Mouse (Mus musculus) testis, adult 2 months (tissue): ENCODE data around the gene Grik1. TPM values are rescaled to one million over a fixed set of nuclear protein-coding genes. Genes with fewer than 3 reads are reported as not detected.

ENCODE experiments used
- H3K27ac ChIP-seq: fragments of 200-500 bp; 2 replicates; pipeline ENCODE4 v1.5.1; 2012; ENCODE audit warnings: low read depth, low read length; ENCODE audit not compliant: control insufficient read depth, insufficient read depth
- H3K27me3 ChIP-seq: fragments of 200-500 bp; 2 replicates; pipeline ENCODE4 v1.6.1; 2012; ENCODE audit warnings: mild to moderate bottlenecking, low read length, moderate library complexity; ENCODE audit not compliant: control insufficient read depth, insufficient read depth
- H3K36me3 ChIP-seq: fragments of 200-500 bp; 2 replicates; pipeline ENCODE4 v1.6.1; 2012; ENCODE audit warnings: mild to moderate bottlenecking, low read length; ENCODE audit not compliant: control insufficient read depth, insufficient read depth
- H3K4me1 ChIP-seq: fragments of 200-500 bp; 2 replicates; pipeline ENCODE4 v1.6.1; 2012; ENCODE audit warnings: low read length; ENCODE audit not compliant: control insufficient read depth, insufficient read depth
- H3K4me3 ChIP-seq: fragments of 200-500 bp; 2 replicates; pipeline ENCODE4 v1.5.1; 2012; ENCODE audit warnings: low read depth, mild to moderate bottlenecking, low read length, moderate library complexity, mixed read lengths; ENCODE audit not compliant: control insufficient read depth
- CTCF ChIP-seq: fragments of 200-500 bp; IDR thresholded peaks from 2 replicates; pipeline ENCODE4 v1.5.1; 2012; ENCODE audit warnings: low read depth, mild to moderate bottlenecking, inconsistent platforms, low read length, moderate library complexity; ENCODE audit not compliant: control insufficient read depth, insufficient read depth, insufficient replicate concordance
- POLR2A ChIP-seq: fragments of 200-500 bp; IDR thresholded peaks from 2 replicates; pipeline ENCODE4 v1.6.1; 2012; ENCODE audit warnings: low read depth, mild to moderate bottlenecking, inconsistent platforms, low read length, moderate library complexity; ENCODE audit not compliant: control insufficient read depth
- polyA plus RNA-seq: library from polyadenylated mRNA; depleted of rRNA; stranded (reverse); fragments of >200 nt; gene quantifications from 2 replicates; pipeline ENCODE4 v1.2.3, GENCODE M21; 2012

Gene Grik1
- polyA plus RNA-seq, 1 experiment = 0.35 TPM

DNA sequence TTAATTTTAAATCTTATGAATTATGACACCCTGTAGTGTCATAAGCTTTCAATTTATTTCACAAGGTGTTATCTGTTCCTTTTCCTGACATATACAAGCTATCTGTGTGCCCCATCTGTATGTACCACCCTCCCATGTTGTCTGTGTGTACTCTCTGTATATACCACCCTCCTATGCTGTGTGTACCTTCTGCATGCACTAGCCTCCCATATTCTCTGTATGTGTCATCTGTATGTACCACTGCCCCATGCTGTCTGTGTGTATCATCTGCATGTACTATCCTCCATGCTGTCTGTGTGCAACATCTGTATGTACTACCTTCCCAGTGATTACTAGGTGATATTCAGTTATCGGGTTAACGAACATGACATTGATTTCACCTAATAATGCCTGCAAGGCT is 148.5 kb downstream of the Grik1 start:
- H3K27ac ChIP-seq = no peak overlapping the region
- no peaks in the 10 kb centered on the region for H3K4me1 ChIP-seq
- no peak overlapping the region for H3K4me3 ChIP-seq
- no peaks in the 10 kb centered on the region for H3K36me3 ChIP-seq
- TF ChIP-seq CTCF (no peak), POLR2A (no peak)
- H3K27me3 ChIP-seq = no peaks in the 10 kb centered on the region

- Histone ChIP-seq H3K27me3 (no peaks in the 10 kb centered on the region), H3K27ac (no peak overlapping the region), H3K36me3 (no peaks in the 10 kb centered on the region), H3K4me1 (no peaks in the 10 kb centered on the region), H3K4me3 (no peak overlapping the region)
- TF ChIP-seq POLR2A (no peak), CTCF (no peak)
Observed at GRCm38 (mm10) chr16:88138913-88139312, 151.2 kb downstream of the Grik1 start.

DNA sequence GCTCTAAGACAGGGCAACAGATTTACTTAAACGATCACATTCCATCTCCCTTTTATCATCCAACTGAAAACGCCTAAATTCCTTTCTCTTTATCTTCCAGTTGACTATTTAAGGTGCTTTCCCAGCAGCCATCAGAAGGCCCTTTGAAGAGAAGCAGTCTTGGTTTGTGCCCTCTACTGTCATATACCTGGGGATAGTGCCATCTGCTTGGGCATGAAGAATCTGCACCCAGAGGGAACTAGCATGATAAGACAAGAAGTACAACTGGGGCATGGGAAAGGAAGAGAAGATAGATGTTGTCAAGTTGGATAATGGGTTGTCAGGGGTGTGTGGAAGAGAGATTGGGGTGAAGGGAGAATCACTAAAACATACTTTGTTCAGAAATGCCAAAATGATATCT is 157.1 kb downstream of the Grik1 start:
- TF ChIP-seq POLR2A (no peak), CTCF (no peak)
- Histone ChIP-seq H3K27me3 (no peaks in the 10 kb centered on the region), H3K4me3 (no peak overlapping the region), H3K4me1 (no peaks in the 10 kb centered on the region), H3K36me3 (no peaks in the 10 kb centered on the region), H3K27ac (no peak overlapping the region)

DNA sequence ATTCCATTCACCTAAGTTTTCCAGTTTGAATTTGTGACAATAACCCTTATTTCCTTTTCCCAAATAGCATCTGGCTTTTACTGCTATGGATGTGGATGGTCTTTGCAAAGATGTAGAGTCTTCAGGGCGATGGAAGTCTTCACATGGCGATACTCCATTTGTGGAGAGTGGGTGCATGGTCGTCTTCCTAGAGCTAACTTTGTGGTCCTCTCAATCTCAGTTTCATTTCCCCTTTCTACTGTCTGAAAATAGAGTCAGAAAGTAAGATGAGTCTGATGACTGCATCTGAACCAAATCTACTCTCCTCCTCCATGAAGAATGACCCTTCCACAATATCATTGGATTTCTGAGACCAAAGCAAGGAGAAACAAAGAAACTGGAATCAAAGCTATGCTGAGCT is 159.0 kb downstream of the Grik1 start:
- Histone ChIP-seq H3K36me3 (no peaks in the 10 kb centered on the region), H3K4me3 (no peak overlapping the region), H3K27ac (no peak overlapping the region), H3K4me1 (no peaks in the 10 kb centered on the region), H3K27me3 (no peaks in the 10 kb centered on the region)
- TF ChIP-seq CTCF (no peak), POLR2A (no peak)

- Histone ChIP-seq H3K4me1 (no peaks in the 10 kb centered on the region), H3K36me3 (no peaks in the 10 kb centered on the region), H3K4me3 (no peak overlapping the region), H3K27ac (no peak overlapping the region), H3K27me3 (no peaks in the 10 kb centered on the region)
- TF ChIP-seq CTCF (no peak), POLR2A (no peak)
Observed at GRCm38 (mm10) chr16:88125098-88125497, 165.0 kb downstream of the Grik1 start.

DNA sequence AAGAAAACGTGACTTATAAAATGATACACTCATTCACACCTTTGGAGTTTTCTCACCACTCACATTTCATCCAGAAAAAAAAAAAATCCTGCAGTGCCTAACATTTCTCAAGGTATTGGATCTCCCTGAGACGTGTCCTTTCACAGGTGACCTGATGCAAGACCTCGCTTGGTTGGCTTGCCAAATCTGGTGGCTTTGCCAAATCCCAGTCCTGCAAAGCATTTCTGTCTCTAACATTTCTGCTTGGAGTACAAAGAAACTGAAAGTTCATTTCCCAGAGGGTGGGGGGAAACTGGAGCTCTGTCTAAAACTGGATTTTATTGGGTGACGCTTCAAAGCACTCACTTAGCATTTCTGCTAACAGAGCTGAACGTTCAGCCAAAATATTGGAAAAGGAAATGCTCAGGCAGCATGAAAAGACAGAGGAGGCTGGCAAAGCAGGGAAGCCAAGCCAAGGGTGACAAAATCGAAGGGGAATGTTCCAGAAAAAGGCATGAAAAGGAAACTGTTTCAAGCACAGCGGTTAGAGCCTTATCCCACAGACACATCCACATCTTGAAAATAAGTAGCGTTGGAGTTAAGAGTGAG is 177.4 kb downstream of the Grik1 start:
- no peak overlapping the region for H3K27ac ChIP-seq
- TF ChIP-seq CTCF = no peak
- no peak for TF ChIP-seq POLR2A

DNA sequence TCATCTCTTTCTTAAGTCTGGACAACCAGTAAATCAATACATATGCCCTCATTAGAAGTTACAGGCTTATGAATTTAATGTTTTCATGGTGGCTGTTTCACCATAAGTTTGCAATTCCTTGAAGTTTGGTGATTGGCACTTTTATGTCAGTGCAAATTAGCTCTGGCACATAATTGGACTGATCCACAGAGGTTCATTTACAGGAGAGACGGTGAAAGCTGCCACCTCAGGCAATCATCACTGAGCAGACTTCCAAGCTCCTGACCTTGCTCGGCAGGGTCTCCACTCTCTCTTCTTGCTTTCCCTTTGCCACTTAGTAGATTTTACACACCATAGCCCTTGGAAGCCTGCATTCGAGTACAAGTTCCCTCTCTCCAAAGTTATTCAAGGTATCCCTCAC is 178.6 kb downstream of the Grik1 start:
- TF ChIP-seq POLR2A = no peak
- no peaks in the 10 kb centered on the region for H3K36me3 ChIP-seq
- no peaks in the 10 kb centered on the region for H3K27me3 ChIP-seq
- H3K27ac ChIP-seq = no peak overlapping the region
- H3K4me1 ChIP-seq = no peaks in the 10 kb centered on the region
- H3K4me3 ChIP-seq = no peak overlapping the region

More for the DNA sequence above, 177.4 kb downstream of the Grik1 start:
- H3K4me1 ChIP-seq = no peaks in the 10 kb centered on the region
- no peak overlapping the region for H3K4me3 ChIP-seq
- H3K36me3 ChIP-seq = no peaks in the 10 kb centered on the region
- H3K27me3 ChIP-seq = no peaks in the 10 kb centered on the region
